Mouse (Mus musculus): ENCODE data around the gene Ssxb6. TPM values are rescaled to one million over a fixed set of nuclear protein-coding genes. Genes with fewer than 3 reads are reported as not detected.

Gene Ssxb6
- polyA plus RNA-seq (2014; fragmentation: Illumina TruSeq; extraction: RNeasy Lipid Tissue Mini Kit (QIAGEN cat#74804)) = not detected

GRCm38 (mm10) chrX:8548155-8548554 lies at the start of gene Ssxb6:
Ssxb6 (minus strand) TSS chrX:8548255.

DNA sequence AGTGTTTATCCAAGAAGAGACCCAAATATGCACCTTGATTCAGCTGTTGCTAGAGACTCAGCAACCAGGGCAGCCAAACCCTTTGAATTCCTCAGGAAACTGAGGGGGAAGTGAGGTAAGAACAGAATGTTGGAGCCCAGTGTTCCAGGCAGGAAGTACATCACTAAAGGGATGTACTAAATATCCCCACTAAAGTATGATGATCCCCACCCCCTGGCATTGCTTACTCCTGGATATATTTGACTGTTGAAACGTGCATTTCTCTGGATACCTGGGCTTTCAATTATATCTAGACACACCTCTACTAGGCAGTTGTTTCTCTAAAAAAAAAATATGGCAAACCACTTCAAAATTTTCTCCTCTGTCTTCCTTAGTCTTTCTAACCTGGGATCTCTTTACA lies 43.7 kb upstream of the Ssxb6 start, which contains the start of gene Ssxb3:
Gene Ssxb3, minus strand, starts transcription at position 101 of the 400 bp plus-strand sequence.

DNA sequence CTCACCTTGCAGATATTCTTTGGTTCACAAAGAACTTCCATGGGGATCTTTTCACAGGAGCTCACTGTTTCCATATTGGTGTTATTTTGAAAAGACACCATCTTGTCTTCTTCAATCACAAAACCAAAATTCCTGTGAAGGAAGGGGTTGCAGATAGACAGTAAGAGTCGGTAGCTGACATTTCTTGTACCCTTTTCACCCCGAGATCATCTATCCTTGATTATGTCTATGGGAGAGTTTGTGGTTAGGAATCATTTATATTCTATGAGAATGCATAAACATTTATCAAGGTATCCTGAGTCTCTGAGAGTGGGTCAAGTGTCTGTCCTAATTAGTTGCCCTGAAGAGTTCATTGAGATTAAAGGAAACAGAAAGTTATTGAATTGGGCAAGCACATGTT lies 23.2 kb downstream of the Ssxb6 start, which contains the start of gene Gm14459:
Gene Gm14459, minus strand, starts transcription at position 101 of the 400 bp plus-strand sequence.

Other genes starting within 250 kb of the Ssxb6 start
- not detected for gene Ssxb10, start 220.8 kb downstream of the Ssxb6 start, polyA plus RNA-seq (2014; fragmentation: Illumina TruSeq; extraction: RNeasy Lipid Tissue Mini Kit (QIAGEN cat#74804))
- not detected for gene Ssxb9, start 181.3 kb downstream of the Ssxb6 start, polyA plus RNA-seq (2014; fragmentation: Illumina TruSeq; extraction: RNeasy Lipid Tissue Mini Kit (QIAGEN cat#74804))
- gene Ssxb1, start 134.9 kb downstream of the Ssxb6 start, polyA plus RNA-seq (2014; fragmentation: Illumina TruSeq; extraction: RNeasy Lipid Tissue Mini Kit (QIAGEN cat#74804)) = not detected
- not detected for gene Ssxb2, start 86.5 kb downstream of the Ssxb6 start, polyA plus RNA-seq (2014; fragmentation: Illumina TruSeq; extraction: RNeasy Lipid Tissue Mini Kit (QIAGEN cat#74804))
- gene Gm14459, start 23.3 kb downstream of the Ssxb6 start, polyA plus RNA-seq (2014; fragmentation: Illumina TruSeq; extraction: RNeasy Lipid Tissue Mini Kit (QIAGEN cat#74804)) = not detected
- gene Ssxb3, start 43.6 kb upstream of the Ssxb6 start, polyA plus RNA-seq (2014; fragmentation: Illumina TruSeq; extraction: RNeasy Lipid Tissue Mini Kit (QIAGEN cat#74804)) = not detected
- gene Ssxb8, start 142.6 kb upstream of the Ssxb6 start, polyA plus RNA-seq (2014; fragmentation: Illumina TruSeq; extraction: RNeasy Lipid Tissue Mini Kit (QIAGEN cat#74804)) = not detected
- not detected for gene Ssx9, start 200.2 kb upstream of the Ssxb6 start, polyA plus RNA-seq (2014; fragmentation: Illumina TruSeq; extraction: RNeasy Lipid Tissue Mini Kit (QIAGEN cat#74804))

All from ovary, adult 10 weeks (tissue).